Mouse (Mus musculus): ENCODE measurements around the gene Kl. TPM values are rescaled to one million over a fixed set of nuclear protein-coding genes. Genes with fewer than 3 reads are reported as not detected.

Kl gene
- polyA plus RNA-seq, 1 experiment, result 0.28 TPM

DNA sequence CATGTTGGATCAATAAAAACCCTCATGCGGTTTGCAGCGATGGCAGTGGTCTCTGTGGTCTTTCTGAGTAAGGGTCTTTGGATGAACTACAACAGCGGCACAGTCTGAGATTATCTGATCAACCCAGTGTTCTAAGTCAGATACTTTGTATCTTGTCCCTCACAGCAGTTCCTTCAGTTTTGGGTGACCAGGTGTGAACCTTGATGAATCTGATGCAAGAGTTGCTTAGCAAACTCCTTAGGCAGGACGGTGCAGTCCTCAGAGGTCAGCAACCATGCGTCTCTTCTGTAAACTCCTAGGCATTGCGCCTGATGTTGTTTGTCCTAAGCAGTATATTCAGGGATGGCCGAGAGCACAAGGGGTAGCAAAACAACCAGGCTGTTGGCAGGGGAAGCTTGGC is 48.7 kb downstream of the Kl start:
- TF ChIP-seq CTCF (IDR thresholded peaks at IDR 0.05; ENCODE audit: borderline replicate concordance, control insufficient read depth, extremely low read depth, insufficient read depth, low read length, poor library complexity) (no peak), POLR2A (IDR thresholded peaks at IDR 0.05; ENCODE audit: control insufficient read depth, extremely low read depth, insufficient read depth, low read length, poor library complexity) (no peak)
- Histone ChIP-seq H3K27me3 (ENCODE audit: control insufficient read depth, insufficient read depth, low read length) (no peaks in the 10 kb centered on the region), H3K4me3 (ENCODE audit: control insufficient read depth, insufficient read depth, low read length) (no peak overlapping the region), H3K36me3 (ENCODE audit: control insufficient read depth, insufficient read depth, low read length) (no peaks in the 10 kb centered on the region), H3K4me1 (replicated peaks; ENCODE audit: control insufficient read depth, insufficient read depth, low read length) (no peaks in the 10 kb centered on the region), H3K27ac (ENCODE audit: control insufficient read depth, insufficient read depth, low read length) (no peak overlapping the region)
- 95% methylated on average over 7 of the region's 7 CpGs for WGBS
- DNase-seq, result no peak

DNA sequence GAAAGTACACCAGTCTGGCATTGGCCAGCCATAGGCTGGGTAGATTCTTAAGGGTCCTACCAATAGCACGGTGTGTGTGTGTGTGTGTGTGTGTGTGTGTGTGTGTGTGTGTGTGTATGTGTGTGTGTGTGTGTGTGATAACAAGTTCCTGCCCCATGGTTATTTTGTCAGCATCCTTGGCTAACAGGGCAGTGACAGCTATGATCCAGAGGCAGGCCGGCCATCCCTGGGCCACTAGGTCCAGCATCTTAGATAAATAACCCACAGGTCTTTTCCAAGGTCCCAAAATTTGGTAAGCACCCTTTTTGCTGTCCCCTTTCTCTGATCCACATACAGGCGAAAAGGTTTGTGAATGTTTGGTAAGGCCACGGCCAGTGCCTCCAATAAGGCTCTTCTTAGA is 49.6 kb downstream of the Kl start:
- H3K27me3 ChIP-seq (ENCODE audit: control insufficient read depth, insufficient read depth, low read length), result no peaks in the 10 kb centered on the region
- no peak overlapping the region for H3K27ac ChIP-seq (ENCODE audit: control insufficient read depth, insufficient read depth, low read length)
- H3K36me3 ChIP-seq (ENCODE audit: control insufficient read depth, insufficient read depth, low read length), result no peaks in the 10 kb centered on the region
- TF ChIP-seq POLR2A (IDR thresholded peaks at IDR 0.05; ENCODE audit: control insufficient read depth, extremely low read depth, insufficient read depth, low read length, poor library complexity), result no peak
- no peak for TF ChIP-seq CTCF (IDR thresholded peaks at IDR 0.05; ENCODE audit: borderline replicate concordance, control insufficient read depth, extremely low read depth, insufficient read depth, low read length, poor library complexity)
- DNase-seq, result no peak
- H3K4me3 ChIP-seq (ENCODE audit: control insufficient read depth, insufficient read depth, low read length), result no peak overlapping the region
- WGBS, result 97% methylated on average over 4 of the region's 4 CpGs
- no peaks in the 10 kb centered on the region for H3K4me1 ChIP-seq (replicated peaks; ENCODE audit: control insufficient read depth, insufficient read depth, low read length)

DNA sequence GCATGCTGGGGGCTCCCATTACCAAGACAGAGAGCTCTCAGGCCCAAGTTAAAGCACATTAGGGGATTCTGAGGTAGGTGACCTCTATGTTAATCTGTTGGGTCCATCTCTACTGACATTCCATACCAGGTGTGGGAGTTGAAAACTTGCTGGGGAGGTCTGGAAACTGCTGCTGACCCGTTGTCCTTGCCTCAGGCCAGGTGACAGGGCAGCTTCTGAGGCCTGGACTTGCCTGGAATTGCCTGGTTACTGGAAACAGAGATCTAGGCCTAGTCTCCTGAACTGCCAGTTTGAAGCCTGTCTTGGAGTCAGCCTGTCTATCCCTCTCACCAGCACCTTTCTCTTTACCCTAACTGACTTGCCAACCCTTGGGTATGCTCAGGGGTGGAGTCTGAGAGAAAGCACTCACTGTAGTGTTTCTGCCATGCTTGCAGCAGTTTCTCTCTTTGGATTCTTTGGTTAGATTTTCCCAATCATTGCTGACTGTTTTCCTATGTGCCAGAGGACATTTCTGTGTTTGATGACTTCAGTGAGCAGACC is 51.9 kb downstream of the Kl start:
- no peak for TF ChIP-seq POLR2A (IDR thresholded peaks at IDR 0.05; ENCODE audit: control insufficient read depth, extremely low read depth, insufficient read depth, low read length, poor library complexity)
- TF ChIP-seq CTCF (IDR thresholded peaks at IDR 0.05; ENCODE audit: borderline replicate concordance, control insufficient read depth, extremely low read depth, insufficient read depth, low read length, poor library complexity), result no peak
- DNase-seq, result no peak
- 85% methylated on average over 1 of the region's 1 CpGs for WGBS
- Histone ChIP-seq H3K4me3 (ENCODE audit: control insufficient read depth, insufficient read depth, low read length) (no peak overlapping the region), H3K36me3 (ENCODE audit: control insufficient read depth, insufficient read depth, low read length) (no peaks in the 10 kb centered on the region), H3K27me3 (ENCODE audit: control insufficient read depth, insufficient read depth, low read length) (no peaks in the 10 kb centered on the region), H3K27ac (ENCODE audit: control insufficient read depth, insufficient read depth, low read length) (no peak overlapping the region), H3K4me1 (replicated peaks; ENCODE audit: control insufficient read depth, insufficient read depth, low read length) (no peaks in the 10 kb centered on the region)

DNA sequence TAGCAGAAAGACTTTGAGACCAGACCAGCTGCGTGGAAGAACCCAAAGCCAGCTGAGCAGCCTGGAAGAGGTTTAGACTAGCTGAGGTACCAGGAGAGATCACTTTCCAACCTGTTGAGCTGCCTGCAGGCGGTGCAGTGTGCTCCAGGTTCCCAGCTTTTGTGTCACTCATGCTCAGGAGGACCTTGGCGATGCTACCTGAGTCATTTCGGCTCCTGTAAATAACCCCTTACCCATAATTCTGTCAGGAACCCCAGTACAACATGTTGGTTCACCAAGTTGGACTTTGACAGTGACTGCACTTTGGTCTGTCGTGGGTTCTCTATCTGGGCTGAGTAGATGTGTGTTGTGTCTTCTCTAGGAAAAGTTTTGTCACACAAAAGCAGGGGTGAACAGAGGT is 66.0 kb downstream of the Kl start:
- TF ChIP-seq POLR2A (IDR thresholded peaks at IDR 0.05; ENCODE audit: control insufficient read depth, extremely low read depth, insufficient read depth, low read length, poor library complexity) (no peak), CTCF (IDR thresholded peaks at IDR 0.05; ENCODE audit: borderline replicate concordance, control insufficient read depth, extremely low read depth, insufficient read depth, low read length, poor library complexity) (no peak)
- H3K36me3 ChIP-seq (ENCODE audit: control insufficient read depth, insufficient read depth, low read length), result no peaks in the 10 kb centered on the region
- WGBS, result 87% methylated on average over 5 of the region's 5 CpGs
- no peaks in the 10 kb centered on the region for H3K4me1 ChIP-seq (replicated peaks; ENCODE audit: control insufficient read depth, insufficient read depth, low read length)
- DNase-seq, result no peak
- no peak overlapping the region for H3K27ac ChIP-seq (ENCODE audit: control insufficient read depth, insufficient read depth, low read length)
- no peak overlapping the region for H3K4me3 ChIP-seq (ENCODE audit: control insufficient read depth, insufficient read depth, low read length)
- no peaks in the 10 kb centered on the region for H3K27me3 ChIP-seq (ENCODE audit: control insufficient read depth, insufficient read depth, low read length)

DNA sequence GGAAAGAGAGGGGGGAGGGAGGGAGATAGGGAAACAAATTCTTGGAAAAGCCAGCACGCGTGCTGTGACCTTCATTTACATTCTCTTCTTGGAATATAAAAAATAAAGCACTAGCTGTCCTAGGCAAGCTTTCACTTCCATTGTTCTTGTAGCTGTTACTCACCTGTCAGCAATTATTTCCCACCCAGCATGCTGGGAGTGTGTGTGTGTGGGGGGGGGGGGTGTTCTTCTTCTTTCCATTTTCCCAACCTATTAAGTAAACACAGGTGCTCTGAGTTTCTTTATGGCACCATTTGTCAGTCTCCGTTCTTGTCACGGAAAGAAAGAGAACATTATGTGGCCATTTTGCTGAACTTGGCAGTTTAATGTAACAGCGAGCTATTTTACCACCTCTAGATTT is 66.6 kb downstream of the Kl start:
- DNase-seq, result no peak
- 90% methylated on average over 5 of the region's 5 CpGs for WGBS
- no peak overlapping the region for H3K4me3 ChIP-seq (ENCODE audit: control insufficient read depth, insufficient read depth, low read length)

DNA sequence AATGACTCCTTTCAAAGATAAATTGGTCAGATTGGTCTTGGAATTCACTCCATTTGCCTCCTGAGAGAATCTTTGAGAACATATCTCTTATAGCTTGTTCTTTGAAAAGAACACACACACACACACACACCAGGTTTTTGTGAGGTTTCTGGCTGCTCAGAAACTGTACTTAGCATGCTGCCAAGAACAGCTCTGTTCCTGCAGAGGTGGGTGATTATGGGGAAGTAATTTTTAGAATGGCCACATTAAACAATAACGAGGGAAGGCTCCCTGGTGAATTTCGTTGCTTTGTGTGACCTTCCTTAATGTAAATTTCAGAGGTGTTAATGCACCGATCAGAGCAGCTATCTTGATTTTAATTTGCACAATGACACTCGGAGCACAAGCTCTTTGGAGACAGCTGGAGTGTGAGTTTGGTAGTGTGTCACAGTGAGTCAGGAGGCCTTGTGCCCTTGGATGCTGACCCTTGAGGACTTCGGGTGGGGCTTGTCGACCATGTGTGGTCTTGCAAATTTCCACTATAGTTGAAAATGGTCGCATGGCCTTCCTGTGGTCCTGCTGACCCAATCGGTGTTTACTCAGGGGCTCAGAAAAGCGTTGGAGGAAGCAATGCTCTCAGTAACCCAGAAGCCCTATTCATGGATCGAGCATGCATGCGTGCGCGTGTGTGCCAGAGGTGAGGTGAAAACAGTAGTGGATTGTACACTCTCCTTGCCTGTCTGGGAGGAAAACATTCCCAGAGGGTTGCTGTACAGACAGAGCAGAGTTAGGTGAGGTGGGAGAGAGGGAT is 67.8 kb downstream of the Kl start:
- DNase-seq, result no peak
- Histone ChIP-seq H3K4me3 (ENCODE audit: control insufficient read depth, insufficient read depth, low read length) (no peak overlapping the region), H3K27me3 (ENCODE audit: control insufficient read depth, insufficient read depth, low read length) (no peaks in the 10 kb centered on the region), H3K27ac (ENCODE audit: control insufficient read depth, insufficient read depth, low read length) (no peak overlapping the region), H3K4me1 (replicated peaks; ENCODE audit: control insufficient read depth, insufficient read depth, low read length) (no peaks in the 10 kb centered on the region), H3K36me3 (ENCODE audit: control insufficient read depth, insufficient read depth, low read length) (no peaks in the 10 kb centered on the region)
- 78% methylated on average over 13 of the region's 13 CpGs for WGBS
- TF ChIP-seq POLR2A (IDR thresholded peaks at IDR 0.05; ENCODE audit: control insufficient read depth, extremely low read depth, insufficient read depth, low read length, poor library complexity) (no peak), CTCF (IDR thresholded peaks at IDR 0.05; ENCODE audit: borderline replicate concordance, control insufficient read depth, extremely low read depth, insufficient read depth, low read length, poor library complexity) (no peak)

More for the DNA sequence above, 66.6 kb downstream of the Kl start:
- Histone ChIP-seq H3K27ac (ENCODE audit: control insufficient read depth, insufficient read depth, low read length) (no peak overlapping the region), H3K27me3 (ENCODE audit: control insufficient read depth, insufficient read depth, low read length) (no peaks in the 10 kb centered on the region), H3K36me3 (ENCODE audit: control insufficient read depth, insufficient read depth, low read length) (no peaks in the 10 kb centered on the region), H3K4me1 (replicated peaks; ENCODE audit: control insufficient read depth, insufficient read depth, low read length) (no peaks in the 10 kb centered on the region)
- TF ChIP-seq POLR2A (IDR thresholded peaks at IDR 0.05; ENCODE audit: control insufficient read depth, extremely low read depth, insufficient read depth, low read length, poor library complexity) (no peak), CTCF (IDR thresholded peaks at IDR 0.05; ENCODE audit: borderline replicate concordance, control insufficient read depth, extremely low read depth, insufficient read depth, low read length, poor library complexity) (no peak)
